Mouse (Mus musculus) urinary bladder, postnatal 4 days (tissue): ENCODE data around the gene Cttnbp2.

ENCODE experiments used
- DNase-seq, 2 experiments: peaks; one replicate each; pipeline ENCODE4 v3.0.0; 2021 to 2022; ENCODE audit warnings: low spot score in 2 of 2

Cttnbp2 gene

DNA sequence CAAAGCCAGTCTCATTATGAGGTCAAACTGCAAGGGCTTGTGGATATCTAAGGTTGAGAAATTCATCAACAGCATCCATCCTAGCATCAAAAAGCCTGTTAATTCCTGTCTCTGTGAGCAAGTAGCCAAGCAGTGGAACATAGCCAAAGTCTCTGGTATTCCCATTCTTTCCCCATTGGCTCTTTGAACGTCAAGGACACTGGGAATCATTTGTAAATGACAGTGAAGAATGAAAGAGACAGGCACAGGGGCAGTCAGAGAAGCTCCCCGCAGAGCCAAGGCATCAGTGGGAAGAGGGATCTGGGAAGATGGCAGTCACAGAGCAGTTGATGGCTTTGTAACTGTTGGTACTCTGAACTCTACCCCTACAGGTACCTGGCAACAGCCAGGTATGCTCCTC, 46.9 kb downstream of the Cttnbp2 start:
- DNase-seq, result no peak

DNA sequence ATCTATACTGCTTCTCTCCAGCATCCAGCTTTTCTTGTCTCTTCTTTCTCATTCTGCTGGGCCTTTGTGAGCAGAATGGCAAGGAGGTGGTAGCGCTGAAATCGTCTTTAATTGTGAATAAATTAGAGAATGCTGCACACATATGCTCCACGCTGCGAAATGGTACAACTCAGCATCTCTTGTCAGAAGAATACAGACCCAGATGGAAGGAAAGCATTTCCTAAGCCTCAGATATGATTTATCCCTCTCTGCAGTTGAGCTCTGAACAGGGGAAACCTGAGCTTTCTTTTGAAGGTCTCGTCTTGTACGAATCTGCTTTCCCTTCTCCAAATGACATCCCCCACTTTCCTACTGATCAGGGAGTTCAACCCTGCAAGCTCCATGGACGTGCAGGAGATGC, 48.4 kb downstream of the Cttnbp2 start:
- no peak for DNase-seq

DNA sequence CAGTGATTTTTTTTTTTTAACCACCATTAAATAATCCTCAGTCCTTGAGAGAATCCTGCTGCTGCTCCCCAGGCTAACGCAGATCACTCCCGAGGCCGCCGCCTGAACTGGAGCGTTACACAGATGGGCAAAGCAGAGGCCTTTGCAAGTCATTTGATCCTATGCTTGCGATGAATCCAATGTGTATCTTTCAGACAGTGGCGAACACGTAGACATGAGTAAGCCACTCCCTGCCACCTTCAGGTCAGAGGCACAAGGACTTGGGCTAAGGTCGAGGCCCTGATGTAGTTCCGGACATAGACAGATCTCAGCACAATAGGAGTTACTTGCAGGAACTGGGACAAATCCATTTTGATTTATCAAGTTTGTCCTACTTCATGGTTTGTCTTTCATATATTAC, 49.0 kb downstream of the Cttnbp2 start:
- no peak for DNase-seq

DNA sequence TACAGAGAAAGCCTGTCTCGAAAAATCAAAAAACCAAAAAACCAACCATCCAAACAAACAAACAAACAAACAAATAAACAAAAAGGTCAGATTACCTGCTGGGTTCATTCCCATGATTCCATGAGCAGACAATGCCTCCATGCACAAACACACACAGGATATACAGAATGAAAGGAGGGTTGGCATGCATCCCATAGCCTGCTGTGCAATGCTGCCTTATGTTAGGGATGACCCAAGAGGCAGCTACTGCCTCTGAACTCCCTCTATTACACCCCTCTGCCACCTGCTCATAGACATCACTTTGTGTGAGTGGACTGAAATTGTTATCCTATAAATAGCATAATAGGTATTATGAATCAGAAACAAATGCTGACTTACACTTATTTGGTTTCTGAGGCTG, 55.0 kb downstream of the Cttnbp2 start:
- no peak for DNase-seq

DNA sequence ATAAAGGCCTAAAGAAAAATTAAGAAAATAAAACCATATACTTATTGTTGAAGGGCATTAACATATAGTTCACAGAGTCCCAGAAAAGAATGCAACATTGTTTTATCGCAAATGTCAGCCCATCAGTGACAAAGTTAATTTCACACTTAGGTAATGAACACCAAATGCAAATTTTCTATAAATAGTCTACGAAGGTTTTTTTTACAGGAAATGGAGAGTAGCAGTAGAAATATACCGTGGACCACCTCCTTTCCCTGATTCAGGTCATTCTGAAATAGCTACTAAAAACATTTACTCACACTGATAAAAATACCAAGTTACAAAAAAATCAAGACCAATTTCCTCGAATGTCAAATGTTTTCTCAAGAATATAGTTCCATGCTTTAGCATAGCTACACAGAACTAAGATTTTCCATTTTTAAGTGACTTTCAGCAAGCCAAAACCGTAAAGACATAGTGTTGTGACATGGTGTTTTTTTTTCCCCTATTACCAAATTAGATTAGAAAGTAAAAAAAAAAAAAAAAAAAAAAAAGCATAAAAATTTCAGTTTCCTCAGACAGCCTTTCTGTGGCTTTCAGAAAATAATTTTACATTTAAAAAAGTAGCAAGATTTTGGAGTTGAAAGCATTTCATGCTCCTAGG, 64.0 kb downstream of the Cttnbp2 start:
- no peak for DNase-seq

DNA sequence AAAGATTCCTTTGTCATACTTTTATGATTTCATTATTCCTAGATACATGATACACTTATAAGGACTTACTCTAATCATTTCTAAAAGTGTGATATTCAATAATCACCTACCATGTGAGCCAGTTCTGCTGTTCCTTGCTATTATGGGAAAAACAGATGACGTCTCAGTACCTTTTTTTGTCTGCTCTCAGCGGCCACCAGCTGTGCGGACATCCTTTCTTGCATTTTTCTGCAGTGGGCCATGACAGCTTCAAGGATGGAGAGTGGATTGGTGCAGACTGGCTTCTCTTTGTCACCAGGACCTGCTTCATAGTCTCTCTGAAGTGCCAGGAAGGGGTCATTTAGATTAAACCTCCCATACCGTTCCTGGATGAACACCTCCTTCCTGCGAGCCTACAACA, 66.6 kb downstream of the Cttnbp2 start:
- DNase-seq, result no peak

DNA sequence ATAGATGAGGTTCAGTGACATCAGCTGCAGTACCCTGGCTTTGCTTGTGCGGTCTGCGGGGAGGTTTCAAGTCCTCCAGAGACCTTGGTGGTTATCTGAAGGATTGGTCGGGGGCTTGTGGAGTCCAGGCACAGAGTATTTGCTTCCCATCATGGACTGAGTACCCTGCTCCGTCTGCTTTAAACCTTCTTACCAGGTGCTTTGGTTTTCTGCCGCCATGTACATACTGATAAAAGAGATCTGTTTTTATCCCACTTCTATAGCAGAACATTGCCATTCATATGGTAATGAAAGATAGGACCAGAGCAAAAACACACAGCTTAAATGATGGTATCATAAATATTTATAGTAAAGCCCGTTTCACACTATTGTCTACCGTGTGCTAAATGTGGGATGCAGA, 67.7 kb downstream of the Cttnbp2 start:
- DNase-seq, result no peak

DNA sequence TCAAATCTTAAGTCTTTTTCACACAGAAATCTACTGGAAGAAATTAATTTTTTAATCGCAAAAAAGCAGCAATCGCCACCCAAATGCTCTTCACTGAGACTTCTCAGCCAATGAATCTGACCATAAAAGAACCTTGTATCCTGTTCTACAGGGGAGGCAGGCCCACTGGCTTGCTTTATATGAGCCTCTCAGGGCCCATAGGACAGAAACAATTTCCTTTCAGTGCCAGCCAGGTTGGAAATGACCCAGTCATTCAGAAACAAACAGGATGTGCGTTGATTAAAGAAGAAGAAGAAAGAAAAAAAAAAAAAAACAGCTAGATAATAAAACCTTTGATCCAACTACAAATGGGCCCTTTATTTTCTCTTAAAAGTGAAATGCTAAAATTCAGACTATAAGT, 68.3 kb downstream of the Cttnbp2 start:
- no peak for DNase-seq

DNA sequence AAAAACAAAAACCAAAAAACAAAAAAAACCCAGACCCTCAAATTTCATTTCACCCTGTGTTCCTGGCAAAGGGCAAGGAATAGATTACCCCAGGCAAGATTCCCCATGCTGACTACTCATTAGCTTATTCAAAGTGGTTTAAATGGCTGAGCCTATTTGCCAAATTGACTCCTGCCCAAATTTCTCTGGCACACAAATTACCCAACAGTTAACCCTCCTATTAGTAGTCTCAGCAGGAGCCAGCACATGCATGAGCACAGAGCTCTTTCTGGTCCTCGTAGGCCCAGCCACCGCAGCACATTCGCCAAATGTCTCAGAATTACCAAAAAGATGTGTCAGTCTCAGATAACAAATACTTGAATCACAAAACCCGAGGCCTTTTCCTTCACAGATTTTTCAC, 68.9 kb downstream of the Cttnbp2 start:
- DNase-seq, result no peak

DNA sequence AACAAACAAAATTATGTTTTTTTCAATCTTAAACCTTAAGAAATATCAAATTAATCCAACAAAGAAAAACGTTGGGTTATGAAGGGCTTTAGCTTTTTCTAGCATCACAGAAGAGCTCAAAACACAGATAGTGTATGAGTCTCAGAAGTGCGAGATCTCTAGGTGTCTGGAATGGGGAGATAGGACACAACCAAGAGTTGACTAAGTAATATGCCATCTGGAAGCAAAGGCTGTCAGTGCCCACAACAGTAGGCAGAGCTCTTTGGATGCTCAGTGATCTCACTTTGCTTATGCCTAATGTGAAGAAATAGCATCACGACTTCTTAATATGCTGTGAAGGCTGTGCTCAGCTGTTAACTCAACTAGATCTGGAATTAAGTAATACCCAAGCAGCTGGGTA, 72.3 kb downstream of the Cttnbp2 start:
- DNase-seq, result no peak

DNA sequence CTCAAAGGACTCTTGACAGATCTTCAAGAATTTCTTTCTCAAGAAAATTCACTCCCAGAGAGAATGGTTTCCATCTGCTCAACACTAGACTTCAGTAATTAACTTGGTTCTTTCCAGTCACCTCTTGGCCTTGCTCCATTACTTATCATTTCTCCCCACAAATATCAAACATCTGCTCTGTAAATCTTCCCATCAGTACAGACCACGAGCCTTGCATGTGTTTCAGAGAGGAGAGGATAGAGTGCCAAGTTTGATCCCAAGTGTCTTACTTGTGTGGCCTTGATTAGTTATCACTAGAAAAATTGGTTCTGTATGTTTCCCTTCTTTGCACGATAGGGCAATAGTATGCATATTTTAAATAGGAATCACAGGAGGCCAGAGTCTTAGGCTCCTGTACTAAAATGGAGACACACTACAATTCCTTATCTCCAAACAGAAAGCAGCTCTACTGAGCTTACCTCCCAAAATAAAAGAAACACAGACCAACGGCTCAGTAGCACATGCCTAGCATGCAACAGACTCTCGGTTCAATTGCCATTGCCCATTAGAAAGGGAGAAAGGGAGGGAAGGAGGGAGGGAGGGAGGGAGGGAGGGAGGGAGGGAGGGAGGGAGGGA, 73.6 kb downstream of the Cttnbp2 start:
- DNase-seq, result no peak

DNA sequence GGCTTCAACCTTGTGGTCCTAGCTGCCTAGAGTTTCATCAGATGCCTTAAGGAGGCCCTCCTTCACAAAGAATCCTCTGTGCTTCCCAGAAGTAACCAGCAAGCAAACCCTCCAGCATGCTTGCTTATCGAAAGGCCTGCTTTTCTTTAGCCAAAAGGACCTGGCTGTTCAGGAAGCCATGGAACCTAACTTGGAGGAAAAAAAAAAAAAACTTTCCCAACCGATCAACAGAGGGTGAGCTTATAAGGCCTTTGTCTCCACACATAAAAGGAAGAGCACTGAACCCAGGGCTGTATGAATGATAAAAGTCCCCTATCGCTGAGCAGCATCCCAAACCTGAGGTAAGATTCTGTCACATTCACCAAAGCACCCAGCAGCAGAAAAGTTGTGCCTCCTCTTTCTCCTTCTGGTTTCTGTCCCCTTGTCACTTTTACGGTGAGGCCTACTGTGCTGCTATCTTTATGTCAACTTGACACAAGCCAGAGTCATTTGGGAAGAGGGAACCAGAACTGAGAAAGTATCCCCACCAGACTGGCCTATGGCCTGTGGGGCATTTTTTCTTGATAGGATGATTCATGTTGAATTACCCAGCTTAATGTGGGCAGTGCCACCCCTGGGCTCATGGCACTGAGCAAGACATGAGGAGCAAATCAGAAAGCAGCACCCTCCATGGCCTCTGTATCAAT, 78.4 kb downstream of the Cttnbp2 start:
- DNase-seq, result no peak

DNA sequence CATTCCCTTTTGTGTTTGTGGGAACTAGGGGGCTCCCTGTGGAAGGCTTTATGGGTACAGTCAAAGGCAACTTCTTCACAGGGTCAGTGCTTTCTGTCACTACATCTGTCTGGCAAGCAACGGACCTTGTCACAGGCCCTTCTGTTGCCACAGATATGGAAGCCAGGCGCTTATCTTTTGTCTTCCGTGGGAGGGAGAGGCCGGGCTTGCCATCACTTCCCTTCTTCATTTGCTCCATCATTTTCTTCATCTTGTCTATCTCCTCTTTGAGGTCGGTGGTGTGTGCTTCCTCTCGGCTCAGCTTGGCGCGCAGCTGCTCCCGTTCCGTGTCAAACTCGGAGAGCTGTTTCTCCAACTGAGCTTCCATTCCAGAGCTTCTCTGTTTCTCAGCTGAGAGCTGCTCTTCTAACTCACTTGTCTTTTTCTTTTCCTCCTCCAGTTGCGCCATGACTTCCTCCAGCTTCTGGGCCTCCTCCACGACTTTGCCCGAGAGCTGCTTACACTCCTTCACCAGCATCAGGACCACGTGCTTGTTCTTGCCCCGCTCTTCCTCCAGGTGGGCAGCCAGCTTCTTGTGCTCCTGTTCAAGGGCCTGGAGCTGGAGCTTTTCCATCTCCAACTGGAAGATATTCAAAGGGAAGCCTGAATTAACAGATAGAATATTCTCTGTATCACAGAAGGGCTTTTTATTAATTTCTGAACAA, 79.7 kb downstream of the Cttnbp2 start:
- no peak for DNase-seq

DNA sequence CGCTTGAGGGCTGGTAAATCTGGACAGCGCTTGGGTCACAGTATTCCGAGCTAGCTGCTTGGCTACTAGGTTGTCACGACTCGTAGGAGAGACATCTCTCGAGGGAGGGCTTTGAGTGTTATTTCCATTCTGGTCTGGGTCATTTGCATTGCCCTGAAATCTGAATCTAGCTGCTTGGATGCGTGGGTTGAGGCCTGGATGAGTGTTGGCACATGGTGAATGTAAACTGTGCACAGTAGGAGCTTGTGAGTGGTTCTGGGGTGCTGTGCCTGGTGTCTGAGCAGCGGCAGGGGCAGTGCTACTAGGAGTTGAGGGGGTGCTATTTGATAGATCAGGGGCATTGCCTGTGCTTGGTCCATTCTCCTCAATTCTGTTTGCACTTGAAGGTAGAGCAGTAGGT, 80.3 kb downstream of the Cttnbp2 start:
- DNase-seq, result no peak

DNA sequence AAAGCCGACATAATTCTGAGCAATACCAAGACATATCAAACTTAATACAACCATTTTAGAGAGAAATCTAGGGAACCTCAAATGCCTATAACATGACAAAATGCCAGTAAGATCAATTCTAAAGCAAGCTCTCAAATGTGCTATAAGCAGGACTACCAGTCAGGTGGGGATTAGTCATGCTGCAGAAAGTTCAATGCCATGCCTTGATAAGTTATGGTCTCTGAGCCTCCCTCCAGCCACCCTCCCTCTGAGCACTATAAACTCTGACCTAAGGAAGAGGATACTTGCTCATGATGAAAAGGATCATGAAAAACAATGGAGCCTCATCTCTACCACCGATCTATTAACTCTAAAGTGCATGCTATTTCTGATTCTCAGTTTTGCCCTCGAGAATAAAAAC, 82.3 kb downstream of the Cttnbp2 start:
- no peak for DNase-seq

DNA sequence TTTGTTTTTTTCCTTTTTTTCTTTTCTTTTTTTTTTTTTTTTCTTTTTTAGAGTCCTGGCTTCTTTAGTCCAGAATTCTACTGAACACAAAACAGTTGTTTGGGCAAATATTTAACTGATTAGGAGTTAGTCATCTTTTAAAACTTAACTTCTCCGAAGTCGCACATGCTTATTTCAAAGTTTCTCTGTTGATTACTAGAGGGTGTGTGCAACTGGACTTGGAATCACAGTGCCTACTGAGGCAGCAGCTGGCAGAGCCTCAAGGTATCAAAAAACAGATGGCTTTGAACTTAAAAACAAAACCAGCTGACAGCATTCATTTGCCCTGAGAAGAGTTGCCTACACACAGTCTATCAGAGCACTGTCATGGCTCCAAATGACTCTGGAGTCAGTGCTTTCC, 82.8 kb downstream of the Cttnbp2 start:
- DNase-seq, result no peak

DNA sequence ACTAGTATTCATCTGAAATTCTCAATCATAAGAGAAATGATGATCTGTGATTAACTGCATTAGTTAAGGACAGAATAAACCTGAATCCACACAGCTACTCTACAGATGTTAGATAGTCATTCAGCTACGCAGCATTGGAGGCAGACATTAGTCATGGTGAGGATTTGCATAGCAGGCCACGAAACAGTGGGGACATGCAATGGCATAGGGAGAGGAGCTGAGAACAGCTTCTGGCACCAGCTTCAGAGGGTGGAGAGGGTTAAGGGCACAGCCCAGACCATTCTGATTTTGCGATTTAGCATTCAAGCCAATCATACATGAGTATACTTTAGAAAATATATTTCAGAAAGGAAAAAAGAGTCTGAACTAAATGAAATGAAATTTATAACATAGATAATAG, 84.6 kb downstream of the Cttnbp2 start:
- DNase-seq, result no peak

DNA sequence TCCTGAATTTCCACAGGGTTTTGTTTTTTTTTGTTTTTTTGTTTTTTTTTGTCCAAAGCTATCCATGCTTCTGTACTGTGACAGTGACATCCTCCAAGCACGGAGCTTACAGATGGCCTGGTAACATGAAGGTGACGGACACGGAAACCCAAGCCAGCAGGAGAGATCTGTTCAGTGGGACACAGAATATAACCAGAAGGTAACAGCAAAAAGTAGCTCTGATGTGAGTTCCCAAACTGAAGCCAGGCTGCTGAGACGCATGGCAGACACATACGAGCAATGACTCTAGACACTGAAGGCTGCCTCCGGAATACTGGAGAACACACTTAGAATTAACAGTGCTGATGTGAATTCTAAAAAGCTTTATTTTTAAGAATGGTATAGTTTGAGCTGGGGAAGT, 89.8 kb downstream of the Cttnbp2 start:
- DNase-seq, result no peak

DNA sequence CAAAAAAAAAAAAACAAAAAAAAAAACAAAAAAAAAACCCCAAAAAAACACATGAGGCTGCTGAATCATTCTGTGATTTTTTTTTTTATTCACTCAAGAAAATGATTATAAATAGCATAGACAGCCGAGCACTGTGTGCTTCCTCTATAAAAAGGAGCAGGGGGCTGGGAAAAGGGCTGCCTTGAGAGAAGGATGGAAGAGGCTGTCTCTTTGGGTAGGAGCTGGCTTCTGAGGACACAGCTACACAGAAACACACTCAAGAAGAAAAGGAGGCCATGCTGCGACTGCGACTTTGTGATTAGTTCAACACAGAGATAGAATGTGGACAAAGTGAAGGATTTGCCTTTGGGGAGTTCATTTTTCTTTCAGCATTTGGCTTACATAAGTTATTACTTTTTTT, 90.3 kb downstream of the Cttnbp2 start:
- DNase-seq, result no peak

DNA sequence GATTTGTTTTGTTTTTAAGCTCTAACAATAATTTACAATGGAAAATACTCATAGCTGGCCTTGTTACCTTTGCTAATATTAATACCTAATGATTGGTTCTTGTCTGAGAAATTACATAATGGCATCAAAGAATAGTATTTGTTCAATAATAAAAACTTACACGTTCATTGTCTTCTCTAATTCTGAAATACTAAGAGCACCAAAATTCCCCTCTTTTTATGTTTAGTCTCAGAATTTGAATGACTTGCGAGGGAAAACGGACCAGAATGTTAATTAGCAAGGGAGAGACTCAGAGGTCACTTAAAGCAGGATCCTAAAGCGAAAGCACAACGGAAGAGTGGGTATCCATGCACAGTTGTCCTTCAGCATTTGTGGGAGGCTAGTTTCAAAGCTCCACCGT, 91.5 kb downstream of the Cttnbp2 start:
- no peak for DNase-seq

DNA sequence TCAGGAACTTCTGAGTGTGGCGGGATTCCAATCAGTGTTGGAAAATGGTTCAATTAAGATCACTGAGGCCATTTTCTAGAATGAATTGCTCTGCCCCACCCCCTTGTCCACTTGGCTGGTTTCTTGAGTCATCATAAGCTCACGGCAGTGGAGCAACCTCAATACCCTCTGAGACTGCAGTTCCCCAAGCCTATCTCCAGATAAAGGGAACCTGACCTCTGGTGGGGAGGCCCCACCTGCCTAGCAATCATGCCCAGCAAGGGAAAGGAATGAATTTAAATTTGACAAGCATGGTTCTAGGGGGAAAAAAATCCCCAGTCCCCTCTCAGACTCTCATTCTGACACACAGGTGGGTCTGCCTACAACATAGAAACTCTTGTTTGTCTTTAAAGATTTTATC, 93.1 kb downstream of the Cttnbp2 start:
- no peak for DNase-seq

DNA sequence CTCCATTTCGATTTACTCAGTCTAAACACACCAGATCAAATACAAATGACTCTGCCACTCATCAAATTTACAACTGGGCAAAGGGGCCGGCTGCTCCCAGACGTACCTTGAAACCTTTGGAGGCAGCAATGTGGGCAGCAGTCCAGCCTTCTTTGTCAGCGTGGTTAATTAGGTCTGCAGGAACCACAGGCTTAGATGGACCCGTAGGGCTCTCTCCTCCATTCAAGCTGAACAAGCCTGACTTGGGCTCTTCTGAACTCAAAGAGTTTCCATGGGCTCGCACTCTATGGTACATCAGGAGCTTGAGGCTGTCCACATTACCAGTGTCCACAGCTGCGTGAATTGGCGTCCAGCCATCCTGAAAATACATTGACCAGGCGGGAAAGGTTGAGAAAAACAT, 94.0 kb downstream of the Cttnbp2 start:
- DNase-seq, result no peak

DNA sequence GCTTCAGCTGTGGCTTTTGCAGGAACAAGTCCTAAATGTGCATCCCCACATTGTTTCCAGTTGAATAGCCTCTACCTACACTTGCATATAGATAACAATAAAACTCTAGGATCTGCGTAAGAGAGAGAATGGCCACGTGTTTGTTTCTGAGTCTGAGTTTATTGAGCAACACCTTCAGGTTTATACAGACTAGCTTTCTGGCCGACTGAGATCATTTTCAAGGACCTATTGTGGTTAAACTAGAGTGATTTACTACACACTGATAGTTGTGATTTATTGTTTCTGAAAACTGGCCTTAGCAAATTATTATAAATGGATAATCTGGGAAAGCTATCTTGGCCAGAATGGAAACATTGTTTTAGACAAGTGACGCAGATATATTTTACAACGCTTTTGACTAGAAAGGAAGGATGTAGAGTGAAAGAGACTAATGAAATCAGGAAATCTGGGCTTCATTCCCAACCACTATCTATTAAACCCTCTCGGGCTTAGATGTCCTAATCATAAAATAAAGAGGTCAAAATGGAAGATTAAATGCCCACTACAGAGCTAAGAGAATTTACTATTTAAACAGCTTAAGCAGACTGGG, 96.7 kb downstream of the Cttnbp2 start:
- no peak for DNase-seq
